Mouse (Mus musculus): ENCODE measurements around the gene Cdkal1.

Cdkal1 gene

DNA sequence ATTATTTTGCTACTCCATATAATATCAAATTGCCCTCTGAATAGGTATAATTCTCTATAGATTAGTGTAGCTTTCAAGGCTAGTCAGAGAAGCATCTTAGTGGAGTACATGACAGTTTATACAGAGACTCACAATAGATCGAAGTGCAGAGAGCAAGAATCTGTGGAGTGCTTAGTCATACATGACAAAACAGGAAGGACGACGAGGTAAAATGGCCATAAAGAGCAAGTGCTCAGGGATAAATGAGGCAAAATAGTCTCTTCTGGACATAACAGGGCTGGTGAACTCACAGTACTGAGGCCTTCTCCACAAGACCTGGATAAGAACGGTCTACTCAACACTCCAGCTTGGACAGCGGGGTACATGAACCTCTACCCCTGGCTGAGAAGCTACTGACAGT, 155.6 kb downstream of the Cdkal1 start:
- no peak for DNase-seq (ENCODE audit: low read depth)

DNA sequence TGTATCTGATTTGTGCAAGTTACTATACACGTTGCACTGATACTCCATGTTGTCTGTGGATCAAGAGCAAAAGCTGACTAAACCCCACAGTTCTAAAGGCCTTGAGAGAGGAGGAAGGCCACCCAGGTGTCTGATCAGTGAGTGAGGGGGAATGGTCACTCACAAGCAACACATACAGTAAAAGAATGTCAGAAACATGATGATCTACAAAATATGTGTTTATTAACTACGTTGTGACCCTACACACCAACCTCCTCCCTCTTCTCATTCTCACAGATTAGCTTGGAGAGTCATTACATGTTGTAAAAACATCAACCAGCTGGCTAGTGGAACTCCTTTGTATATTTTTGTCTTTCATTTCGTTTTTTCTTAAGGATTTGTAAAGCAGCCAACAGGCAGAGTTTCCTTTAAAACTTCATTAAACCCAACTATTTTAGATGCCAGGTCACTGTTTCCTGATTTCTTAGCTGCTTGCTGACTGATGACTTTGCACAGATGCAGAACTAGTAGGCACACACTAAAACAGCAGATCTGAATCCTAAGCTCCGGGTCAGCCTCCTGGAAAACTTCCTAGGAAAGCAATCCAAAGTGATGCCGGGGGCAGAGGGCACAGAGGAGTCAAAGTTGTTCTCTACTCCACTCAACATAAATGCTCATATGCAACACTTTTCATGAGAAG, 157.0 kb downstream of the Cdkal1 start:
- DNase-seq (ENCODE audit: low read depth), result no peak

GRCm38 (mm10) chr13:29697230-29697629, 158.2 kb downstream of the Cdkal1 start:
- DNase-seq (ENCODE audit: low read depth), result no peak

DNA sequence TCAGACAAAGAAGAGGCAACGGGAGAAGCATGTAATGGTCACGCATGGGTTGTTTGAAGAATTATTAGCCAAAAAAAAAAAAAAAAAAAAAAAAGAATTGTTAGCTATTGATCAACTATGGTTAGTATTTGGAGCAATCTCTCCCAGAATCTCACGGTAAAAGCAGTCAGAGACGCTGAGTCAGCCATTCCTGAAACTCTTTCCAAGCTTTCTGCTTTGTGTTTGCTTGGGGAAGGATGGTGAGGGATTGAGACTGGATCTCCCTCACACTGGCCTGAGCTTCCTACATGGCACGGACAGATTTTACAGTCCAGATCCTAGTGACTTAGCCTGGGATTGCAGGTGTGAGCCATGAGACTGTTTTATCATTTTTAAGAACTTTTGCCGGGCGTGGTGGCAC, 164.7 kb downstream of the Cdkal1 start:
- no peak for DNase-seq (ENCODE audit: low read depth)

GRCm38 (mm10) chr13:29688851-29689250, 166.6 kb downstream of the Cdkal1 start:
- no peak for DNase-seq (ENCODE audit: low read depth)

DNA sequence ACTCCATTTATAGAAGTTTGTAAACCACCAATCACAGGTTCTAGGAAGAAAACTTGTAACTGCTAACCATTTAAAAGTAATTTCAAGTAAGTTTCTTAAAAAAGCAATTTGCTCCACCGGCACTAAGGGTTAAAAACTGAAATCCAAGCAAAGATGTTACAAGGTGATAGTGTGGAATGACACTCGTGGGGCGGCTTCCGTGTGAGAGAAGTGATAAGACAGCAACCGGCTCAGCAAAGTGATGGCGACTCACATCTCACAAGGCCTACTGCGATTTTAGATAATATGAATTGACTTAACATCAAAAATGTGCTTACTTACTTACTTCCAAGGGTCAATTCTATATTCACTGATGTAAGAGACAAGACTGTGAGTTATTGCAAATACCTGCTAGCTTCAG, 167.6 kb downstream of the Cdkal1 start:
- no peak for DNase-seq (ENCODE audit: low read depth)

DNA sequence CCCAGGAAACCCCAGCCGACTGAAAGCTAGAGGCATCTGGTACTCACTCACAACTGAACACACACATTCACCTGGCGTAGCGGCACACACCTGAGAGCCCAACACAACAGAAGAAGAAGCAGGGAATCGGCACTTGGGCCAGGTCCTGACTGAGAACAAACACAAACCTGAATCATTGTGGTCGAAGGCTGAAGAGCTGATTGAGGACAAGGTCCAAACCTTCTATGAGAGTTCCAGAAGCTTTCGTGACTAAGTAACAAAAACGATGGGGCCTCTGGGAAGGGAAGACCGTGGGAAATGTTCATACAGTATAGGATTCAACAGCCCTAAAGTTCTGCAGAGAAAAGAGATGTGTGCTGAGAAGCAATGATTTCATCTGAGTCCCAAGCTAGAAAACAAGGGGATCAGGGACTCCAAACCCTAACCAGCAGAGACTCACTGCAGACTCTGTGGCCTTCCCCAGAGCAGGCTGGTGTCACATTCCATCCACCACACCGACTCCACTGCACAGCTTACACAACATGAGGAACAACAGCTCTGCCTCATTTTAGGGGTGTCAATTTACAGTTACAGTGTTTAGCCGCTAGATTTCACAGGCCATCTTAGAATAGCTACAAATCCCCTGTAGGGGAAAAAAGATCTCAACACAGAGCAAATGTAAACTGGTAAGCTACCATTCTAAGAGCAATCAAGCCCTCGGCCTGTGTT, 175.8 kb downstream of the Cdkal1 start:
- no peak for DNase-seq (ENCODE audit: low read depth)

- DNase-seq (ENCODE audit: low read depth), result no peak
These were observed 177.9 kb downstream of the Cdkal1 start for GRCm38 (mm10) chr13:29677559-29677958.

DNA sequence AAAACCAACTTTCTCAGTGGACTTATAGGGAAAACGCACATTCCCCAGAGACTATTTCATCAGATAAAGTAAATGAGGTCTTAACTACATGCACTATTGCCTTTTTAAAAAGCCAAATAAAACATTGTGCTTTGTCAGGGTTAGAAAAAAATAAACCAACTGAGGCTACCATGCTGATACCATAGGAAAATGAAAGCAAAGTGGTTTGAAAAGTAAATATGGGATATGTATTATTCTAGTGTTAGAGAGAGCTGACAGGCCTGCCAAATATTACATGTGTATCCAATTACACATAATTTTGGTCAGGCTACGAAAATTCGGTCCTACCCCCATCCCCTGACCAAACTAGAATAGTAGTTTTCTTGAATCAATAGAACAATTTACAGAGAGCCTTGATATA, 184.8 kb downstream of the Cdkal1 start:
- DNase-seq (ENCODE audit: low read depth), result peak; percentile 50

DNA sequence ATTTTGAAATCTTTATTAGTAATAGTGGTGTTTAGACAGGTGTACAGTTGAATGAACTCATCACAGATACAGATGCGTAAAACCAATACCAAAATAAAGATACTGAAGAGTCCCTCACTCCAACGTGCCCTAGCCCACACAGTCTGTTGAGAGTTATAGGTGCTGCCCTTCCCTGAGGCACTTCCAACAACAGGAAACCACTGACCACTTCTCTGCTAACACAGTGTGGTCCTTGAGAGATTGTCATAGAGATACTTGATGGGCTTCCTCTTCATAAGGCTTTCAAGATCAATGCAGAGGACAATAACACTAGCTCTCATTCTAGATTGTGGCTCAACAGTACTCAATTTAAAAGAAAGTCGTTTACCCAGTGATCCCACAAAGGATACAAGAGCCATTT, 191.6 kb downstream of the Cdkal1 start:
- DNase-seq (ENCODE audit: low read depth), result no peak

- DNase-seq (ENCODE audit: low read depth), result no peak
These were observed 199.6 kb downstream of the Cdkal1 start for GRCm38 (mm10) chr13:29655841-29656365.

GRCm38 (mm10) chr13:29653407-29653806, 202.1 kb downstream of the Cdkal1 start:
- DNase-seq (ENCODE audit: low read depth), result no peak

DNA sequence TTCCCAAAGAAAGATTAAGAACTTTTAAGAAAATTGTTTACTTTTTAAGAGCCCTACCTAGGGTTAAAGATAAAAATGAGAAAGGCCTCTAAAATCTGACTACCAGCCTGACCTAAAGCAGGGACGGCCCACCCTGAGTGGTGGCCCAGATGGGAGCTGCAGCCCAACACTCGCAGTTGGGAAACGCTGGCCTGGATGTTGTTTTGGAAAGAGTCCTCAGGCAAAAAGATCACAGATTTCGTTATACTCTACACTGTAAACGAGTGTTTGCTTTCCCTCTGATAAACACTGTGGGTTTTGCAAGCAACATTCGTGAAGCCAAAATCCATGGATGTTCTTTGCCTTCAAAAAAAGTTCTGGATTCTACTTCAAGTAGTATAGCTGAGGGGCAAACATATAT, 202.7 kb downstream of the Cdkal1 start:
- no peak for DNase-seq (ENCODE audit: low read depth)

DNA sequence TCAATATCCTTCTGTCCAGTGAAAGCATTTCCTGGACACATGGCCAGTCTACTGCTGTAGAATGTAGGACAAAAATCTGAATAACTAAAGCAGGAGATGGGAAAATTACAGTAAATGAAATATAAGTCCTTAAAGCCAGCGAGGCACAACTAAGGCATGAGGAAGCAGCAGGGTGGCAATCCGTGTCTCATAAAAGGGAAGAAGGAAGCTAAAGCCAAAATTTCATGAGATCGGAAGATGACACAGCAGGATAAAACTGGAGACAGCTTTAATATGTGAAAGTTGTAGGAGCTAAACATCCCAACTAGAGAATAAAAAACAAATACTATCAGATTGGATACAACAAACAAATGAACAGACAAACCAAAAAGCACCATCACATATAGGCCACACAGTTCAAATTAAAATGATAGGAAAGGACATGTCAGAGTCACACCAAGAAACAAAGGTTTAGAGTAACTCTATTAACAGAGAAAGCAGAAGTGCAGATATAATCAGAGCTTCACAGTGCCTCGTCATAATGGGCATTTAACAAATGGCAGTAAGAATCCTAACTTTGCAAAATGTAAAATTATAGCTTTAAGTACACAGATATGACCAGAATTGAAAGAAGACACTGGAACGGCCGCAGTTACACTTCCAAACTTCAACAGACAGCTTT, 204.8 kb downstream of the Cdkal1 start:
- DNase-seq (ENCODE audit: low read depth), result no peak

DNA sequence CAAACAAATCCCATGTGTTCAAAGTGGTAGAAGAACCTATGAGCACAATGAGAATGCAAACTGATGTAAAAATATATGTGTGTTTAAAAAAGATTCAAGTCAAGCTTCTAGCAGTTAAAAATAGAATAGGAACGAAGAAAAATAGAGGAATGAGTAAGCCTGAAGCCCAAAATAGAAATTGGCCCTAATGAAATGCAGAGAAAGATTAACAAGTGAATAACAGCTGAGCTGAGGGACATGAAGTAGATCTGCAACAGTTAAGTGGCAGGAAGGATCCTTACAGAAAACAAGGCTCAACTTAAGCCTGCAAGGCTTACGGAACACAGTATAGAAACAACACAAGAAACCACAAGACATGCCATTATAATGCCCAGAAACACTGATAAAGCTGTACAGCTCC, 205.9 kb downstream of the Cdkal1 start:
- DNase-seq (ENCODE audit: low read depth), result no peak

- no peak for DNase-seq (ENCODE audit: low read depth)
These were observed 213.2 kb downstream of the Cdkal1 start for GRCm38 (mm10) chr13:29642226-29642625.

DNA sequence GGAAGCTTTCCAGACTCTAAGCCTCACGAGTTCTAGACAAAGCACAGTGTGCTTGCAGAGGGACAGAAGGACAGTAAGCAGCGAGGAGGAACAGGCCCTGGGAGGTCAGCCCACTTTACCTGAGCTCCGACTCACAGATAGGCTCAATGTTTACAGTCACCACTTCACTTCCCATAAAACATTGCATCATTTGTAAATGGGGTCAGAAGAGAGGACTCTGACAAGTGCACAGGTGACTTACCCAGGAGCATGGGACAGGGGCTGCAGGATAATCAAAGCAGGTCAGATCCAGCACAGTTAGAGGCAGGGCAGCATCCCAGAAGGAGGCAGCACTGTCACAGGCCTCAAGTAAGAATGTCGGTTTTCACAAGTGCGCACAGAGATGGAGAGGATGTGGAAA, 214.3 kb downstream of the Cdkal1 start:
- DNase-seq (ENCODE audit: low read depth), result no peak

GRCm38 (mm10) chr13:29640186-29640585, 215.3 kb downstream of the Cdkal1 start:
- no peak for DNase-seq (ENCODE audit: low read depth)

GRCm38 (mm10) chr13:29638303-29638702, 217.2 kb downstream of the Cdkal1 start:
- DNase-seq (ENCODE audit: low read depth), result no peak

- peak; percentile 77 for DNase-seq (ENCODE audit: low read depth)
These were observed 217.7 kb downstream of the Cdkal1 start for GRCm38 (mm10) chr13:29637788-29638187.

DNA sequence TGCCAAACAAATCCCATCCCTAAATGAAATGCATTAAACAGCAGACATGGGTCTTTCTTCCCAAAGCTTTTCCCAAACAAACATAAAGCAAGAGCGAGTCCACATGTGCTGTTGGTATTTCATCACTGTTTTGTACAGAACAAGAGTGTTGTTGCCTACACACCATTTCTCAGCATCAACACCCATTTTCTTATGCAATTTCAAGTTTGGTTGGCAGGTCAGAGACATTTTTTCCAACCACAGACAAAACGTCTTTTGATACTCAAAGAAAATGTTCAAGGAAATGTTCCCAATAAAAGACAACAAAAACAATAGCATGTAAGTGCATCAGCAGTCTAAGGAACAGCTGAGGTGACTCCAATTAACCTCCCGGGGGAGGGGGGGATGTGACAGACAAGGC, 219.9 kb downstream of the Cdkal1 start:
- peak; percentile 88 for DNase-seq (ENCODE audit: low read depth)

GRCm38 (mm10) chr13:29631342-29631741, 224.1 kb downstream of the Cdkal1 start:
- DNase-seq (ENCODE audit: low read depth), result no peak

DNA sequence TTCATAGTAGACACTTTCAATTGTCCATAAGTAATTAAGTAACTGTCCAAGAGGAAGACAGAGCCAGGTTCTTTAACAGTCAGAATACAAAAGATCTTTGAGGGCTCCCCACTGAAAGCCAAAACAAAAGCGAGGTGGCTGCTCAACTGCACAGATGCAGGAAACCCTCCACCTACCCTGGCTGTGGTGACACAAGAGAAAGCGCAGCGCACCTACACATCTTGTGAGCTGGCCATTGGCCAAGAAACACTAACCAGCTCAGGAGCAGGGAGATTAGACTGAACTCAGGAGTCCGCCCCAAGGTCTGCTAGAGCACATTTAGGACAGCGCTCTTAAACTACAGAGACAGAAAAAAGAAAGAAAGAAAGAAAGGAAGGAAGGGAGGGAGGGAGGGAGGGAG, 226.9 kb downstream of the Cdkal1 start:
- no peak for DNase-seq (ENCODE audit: low read depth)

Data from fibroblast of lung, adult 2 months (primary cell).